Mouse (Mus musculus): ENCODE measurements around the gene 4930402H24Rik.

- TF ChIP-seq GATA1 (IDR thresholded peaks at IDR 0.05; ENCODE audit: borderline replicate concordance, low read length) (no peak), FLI1 (IDR thresholded peaks at IDR 0.05; ENCODE audit: low read length) (no peak)
Observed at GRCm38 (mm10) chr2:130928031-130928430, 21.8 kb upstream of the 4930402H24Rik start.
